Mouse (Mus musculus) CH12.LX (cell line): ENCODE data around the gene Cped1. TPM values are rescaled to one million over a fixed set of nuclear protein-coding genes. Genes with fewer than 3 reads are reported as not detected.

Experiments
- DNase-seq: peaks from one replicate; pipeline ENCODE4 v3.0.0-alpha.2; 2013; ENCODE audit errors: extremely low read depth
- H3K27ac ChIP-seq: 2 replicates; pipeline ENCODE4 v1.5.1; 2012; ENCODE audit warnings: low read depth, mild to moderate bottlenecking, control low read depth, moderate library complexity; ENCODE audit not compliant: insufficient read depth
- H3K27me3 ChIP-seq: replicated peaks from 2 replicates; pipeline ENCODE3; 2012; ENCODE audit warnings: inconsistent platforms
- H3K36me3 ChIP-seq, 2 experiments: replicated peaks in 1 of 2; 2 replicates each; pipeline versions ENCODE3 to v1.6.1; 2012; ENCODE audit warnings: inconsistent platforms in 1 of 2, low read length in 1 of 2, mild to moderate bottlenecking in 1 of 2, mixed read lengths in 1 of 2, moderate library complexity in 1 of 2; ENCODE audit not compliant: control insufficient read depth in 1 of 2, insufficient read depth in 1 of 2
- H3K4me1 ChIP-seq, 2 experiments: 2 replicates each; pipeline ENCODE4 v1.6.1; 2012; ENCODE audit warnings: inconsistent platforms in 1 of 2, moderate library complexity in 1 of 2; ENCODE audit not compliant: insufficient read depth in 2 of 2, control insufficient read depth in 1 of 2
- H3K4me2 ChIP-seq: 2 replicates; pipeline ENCODE4 v1.6.1; 2012; ENCODE audit warnings: low read depth, mild to moderate bottlenecking, control low read depth; ENCODE audit not compliant: poor library complexity, insufficient read depth, severe bottlenecking
- H3K4me3 ChIP-seq, 3 experiments: fragments of 150-350 bp in 1 of 3; sonication (generic) in 1 of 3; replicated peaks in 1 of 3; 2 replicates each; pipeline versions ENCODE3 to v1.5.1; 2011 to 2012; ENCODE audit warnings: low read depth in 2 of 3, low read length in 2 of 3, mild to moderate bottlenecking in 2 of 3, moderate library complexity in 2 of 3, control low read depth in 1 of 3, improper control_type of control experiment in 1 of 3, inconsistent platforms in 1 of 3, mixed read lengths in 1 of 3; ENCODE audit not compliant: poor library complexity in 1 of 3
- H3K79me2 ChIP-seq: replicated peaks from 2 replicates; pipeline ENCODE4 v1.6.1; 2012; ENCODE audit warnings: mild to moderate bottlenecking, moderate library complexity; ENCODE audit not compliant: control insufficient read depth, poor library complexity, insufficient read depth, severe bottlenecking; ENCODE audit errors: extremely low read depth
- H3K9ac ChIP-seq: 2 replicates; pipeline ENCODE4 v1.6.1; 2012; ENCODE audit warnings: low read depth, mild to moderate bottlenecking, control low read depth, moderate library complexity; ENCODE audit not compliant: insufficient read depth
- H3K9me3 ChIP-seq: replicated peaks from 2 replicates; pipeline ENCODE3; 2012; ENCODE audit warnings: low read length, inconsistent platforms, mixed read lengths
- BHLHE40 ChIP-seq: IDR thresholded peaks from 2 replicates; pipeline ENCODE4 v1.6.1; 2011; ENCODE audit warnings: mild to moderate bottlenecking, low read depth, low read length, improper control_type of control experiment
- CHD2 ChIP-seq: IDR thresholded peaks from 2 replicates; pipeline ENCODE4 v1.6.1; 2011; ENCODE audit warnings: low read length, improper control_type of control experiment
- ELF1 ChIP-seq: IDR thresholded peaks from 2 replicates; pipeline ENCODE4 v1.6.1; 2014; ENCODE audit warnings: low read depth, mild to moderate bottlenecking, inconsistent platforms, low read length, improper control_type of control experiment
- EP300 ChIP-seq: IDR thresholded peaks from 2 replicates; pipeline ENCODE4 v1.6.1; 2011; ENCODE audit warnings: low read length, improper control_type of control experiment
- ETS1 ChIP-seq: conservative IDR thresholded peaks from 2 replicates; pipeline ENCODE4 v1.6.1; 2012; ENCODE audit warnings: low read depth, mild to moderate bottlenecking, inconsistent platforms, low read length, improper control_type of control experiment, moderate library complexity
- IRF4 ChIP-seq: IDR thresholded peaks from 2 replicates; pipeline ENCODE4 v1.6.1; 2014; ENCODE audit warnings: low read depth, mild to moderate bottlenecking, inconsistent platforms, low read length, improper control_type of control experiment
- JUN ChIP-seq: IDR thresholded peaks from 2 replicates; pipeline ENCODE4 v1.6.1; 2011; ENCODE audit warnings: low read depth, mild to moderate bottlenecking, low read length, improper control_type of control experiment, moderate library complexity; ENCODE audit not compliant: insufficient read depth
- JUND ChIP-seq: conservative IDR thresholded peaks from 2 replicates; pipeline ENCODE4 v1.6.1; 2011; ENCODE audit warnings: low read depth, low read length, improper control_type of control experiment
- MAFK ChIP-seq: IDR thresholded peaks from 2 replicates; pipeline ENCODE4 v1.6.1; 2011; ENCODE audit warnings: low read length, improper control_type of control experiment; ENCODE audit not compliant: insufficient replicate concordance
- MAX ChIP-seq: IDR thresholded peaks from 2 replicates; pipeline ENCODE4 v1.6.1; 2011; ENCODE audit warnings: low read length, improper control_type of control experiment
- MEF2A ChIP-seq: IDR thresholded peaks from 2 replicates; pipeline ENCODE4 v1.6.1; 2014; ENCODE audit warnings: low read depth, mild to moderate bottlenecking, inconsistent platforms, low read length, improper control_type of control experiment, borderline replicate concordance
- NELFE ChIP-seq: IDR thresholded peaks from 2 replicates; pipeline ENCODE4 v1.6.1; 2011; ENCODE audit warnings: low read depth, low read length, improper control_type of control experiment
- NRF1 ChIP-seq: IDR thresholded peaks from 2 replicates; pipeline ENCODE4 v1.6.1; 2014; ENCODE audit warnings: low read depth, mild to moderate bottlenecking, inconsistent platforms, low read length, improper control_type of control experiment, moderate library complexity
- PAX5 ChIP-seq: IDR thresholded peaks from 2 replicates; pipeline ENCODE4 v1.6.1; 2012; ENCODE audit warnings: low read length, inconsistent platforms, mixed read lengths
- POLR2AphosphoS2 ChIP-seq: IDR thresholded peaks from 2 replicates; pipeline ENCODE4 v1.6.1; 2011; ENCODE audit warnings: low read depth, low read length, improper control_type of control experiment
- SIN3A ChIP-seq: IDR thresholded peaks from 2 replicates; pipeline ENCODE4 v1.6.1; 2012; ENCODE audit warnings: low read length, improper control_type of control experiment, inconsistent platforms
- SMC3 ChIP-seq: IDR thresholded peaks from 2 replicates; pipeline ENCODE4 v1.6.1; 2011; ENCODE audit warnings: low read depth, low read length, improper control_type of control experiment
- TCF12 ChIP-seq: IDR thresholded peaks from 2 replicates; pipeline ENCODE4 v1.6.1; 2014; ENCODE audit warnings: low read depth, mild to moderate bottlenecking, inconsistent platforms, low read length, improper control_type of control experiment
- UBTF ChIP-seq: IDR thresholded peaks from 2 replicates; pipeline ENCODE4 v1.6.1; 2012; ENCODE audit warnings: low read depth, mild to moderate bottlenecking, inconsistent platforms, low read length, improper control_type of control experiment, moderate library complexity
- USF1 ChIP-seq: IDR thresholded peaks from 2 replicates; pipeline ENCODE4 v1.6.1; 2014; ENCODE audit warnings: low read depth, mild to moderate bottlenecking, inconsistent platforms, low read length, improper control_type of control experiment
- ZC3H11A ChIP-seq: IDR thresholded peaks from 2 replicates; pipeline ENCODE4 v1.6.1; 2012; ENCODE audit warnings: low read depth, mild to moderate bottlenecking, inconsistent platforms, low read length, improper control_type of control experiment
- ZNF384 ChIP-seq: IDR thresholded peaks from 2 replicates; pipeline ENCODE4 v1.6.1; 2012; ENCODE audit warnings: low read depth, low read length, improper control_type of control experiment, inconsistent platforms
- dilution Hi-C: fragments of 300-500 bp; cut with MboI; formaldehyde crosslinking; loops from 2 replicates; pipeline ENCODE4 v1.14.3; 2020; ENCODE audit warnings: low sequenced_read_pairs; ENCODE audit not compliant: extremely low pct_unique_long_range_greater_than_20kb, extremely low pct_ligation_motif_present
- in situ Hi-C: fragments of 300-500 bp; cut with MboI; formaldehyde crosslinking; loops from 3 replicates; pipeline ENCODE4 v1.14.3; 2019; ENCODE audit warnings: low sequenced_read_pairs, low pct_ligation_motif_present, low pct_unique_long_range_greater_than_20kb, mixed read lengths
- polyA plus RNA-seq: library from polyadenylated mRNA; unstranded; fragments of >175 nt; gene quantifications from 2 replicates; pipeline ENCODE4 v1.2.1, GENCODE M21; 2012; ENCODE audit warnings: low read depth; ENCODE audit not compliant: insufficient read length
- total RNA-seq, 2 experiments: library from RNA; depleted of rRNA; stranded (reverse); fragments of 300-350 nt in 1 of 2; fragments of >200 nt in 1 of 2; gene quantifications; 2 replicates each; pipeline ENCODE4 v1.2.3; 2012 to 2014

The Cped1 gene
- total and polyA plus RNA-seq, 3 experiments = 0.51 to 6.8 (median 1.1) TPM

DNA sequence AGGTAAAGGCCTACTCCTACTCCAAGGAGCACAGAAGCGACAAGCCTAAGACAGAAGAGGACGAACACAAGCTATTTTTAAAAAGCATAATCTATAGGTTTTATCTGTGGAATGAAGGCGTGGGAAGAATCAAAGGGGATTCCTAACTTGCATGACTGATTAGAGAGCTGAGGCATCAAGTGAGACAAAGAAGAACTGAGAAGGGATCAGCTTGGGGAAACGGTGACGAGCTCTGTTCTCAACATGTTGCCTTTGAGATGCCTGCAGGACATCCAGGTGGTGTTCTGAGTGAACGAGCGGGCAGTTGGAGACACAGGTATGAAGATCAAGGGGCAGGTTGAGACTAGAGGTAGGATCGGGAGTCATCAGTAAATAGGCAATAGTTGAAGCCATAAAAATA is 257.6 kb downstream of the Cped1 start:
- dilution Hi-C loops = no loop called here

GRCm38 (mm10) chr6:22246696-22247095 is 261.0 kb downstream of the Cped1 start:
- Histone ChIP-seq H3K36me3 (no peaks in the 10 kb centered on the region), H3K4me3 (no peak overlapping the region), H3K27ac (no peak overlapping the region), H3K4me2 (no peak overlapping the region), H3K9me3 (no peaks in the 10 kb centered on the region), H3K9ac (no peak overlapping the region), H3K79me2 (no peaks in the 10 kb centered on the region), H3K4me1 (peaks cover 3 to 31% of the 10 kb centered on the region in 2 experiments; a peak in 3 of 4 replicates), H3K27me3 (no peaks in the 10 kb centered on the region)
- no peak for TF ChIP-seq MAX
- TF ChIP-seq ELF1 = no peak
- no peak for TF ChIP-seq IRF4
- no peak for TF ChIP-seq USF1
- no peak for TF ChIP-seq SIN3A
- no peak for TF ChIP-seq POLR2AphosphoS2
- no peak for TF ChIP-seq NRF1
- in situ Hi-C loops (no loop called here), dilution Hi-C loops (no loop called here)
- no peak for DNase-seq

More for the DNA sequence above, 257.6 kb downstream of the Cped1 start:
- 0 out of 2 replicates have a peak overlapping the region, but pooled peaks have one; percentile 24 for H3K9ac ChIP-seq
- TF ChIP-seq JUN = peak; percentile 29; the same call in 1 of the 2 replicates
- TF ChIP-seq EP300 = peak; percentile 52
- TF ChIP-seq MAX = no peak
- no peak for TF ChIP-seq TCF12
- no peak for TF ChIP-seq ZNF384
- no peak for TF ChIP-seq PAX5
- TF ChIP-seq ETS1 = peak; percentile 37; the same call in 1 of the 2 replicates
- TF ChIP-seq CHD2 = peak; percentile 20; the same call in 1 of the 2 replicates
- no peak for TF ChIP-seq ZC3H11A
- TF ChIP-seq UBTF = no peak
- TF ChIP-seq MAFK = no peak
- no peak for TF ChIP-seq USF1
- TF ChIP-seq IRF4 = peak; percentile 63; the same call in 1 of the 2 replicates
- TF ChIP-seq JUND = no peak
- no peak for TF ChIP-seq ELF1
- no peak for TF ChIP-seq NELFE
- no peak for TF ChIP-seq SMC3
- TF ChIP-seq POLR2AphosphoS2 = peak; percentile 63; the same call in 1 of the 2 replicates
- peak; percentile 28; the same call in 1 of the 2 replicates for TF ChIP-seq MEF2A
- TF ChIP-seq BHLHE40 = 0 out of 2 replicates have a peak, but pooled peaks have one; percentile 16
- H3K27me3 ChIP-seq = no peaks in the 10 kb centered on the region
- H3K27ac ChIP-seq = 0 out of 2 replicates have a peak overlapping the region, but pooled peaks have one; percentile 32
- H3K9me3 ChIP-seq = no peaks in the 10 kb centered on the region
- H3K36me3 ChIP-seq = peaks cover 0 to 19% of the 10 kb centered on the region in 2 experiments
- peak; percentile 17 for DNase-seq
- H3K4me1 ChIP-seq = peaks cover 3 to 20% of the 10 kb centered on the region in 2 experiments; a peak in 3 of 4 replicates
- in situ Hi-C loops = no loop called here
- H3K4me2 ChIP-seq = peak overlapping the region; percentile 41; the same call in 1 of the 2 replicates
- H3K4me3 ChIP-seq = no peak overlapping the region
- H3K79me2 ChIP-seq = no peaks in the 10 kb centered on the region
